Mouse (Mus musculus) forebrain, embryonic 10.5 days (tissue): ENCODE measurements around the gene Clec11a. TPM values are rescaled to one million over a fixed set of nuclear protein-coding genes. Genes with fewer than 3 reads are reported as not detected.

ENCODE experiments used
- DNase-seq: peaks from one replicate; pipeline ENCODE4 v3.0.0-alpha.2; 2017; ENCODE audit warnings: low spot score; ENCODE audit errors: extremely low spot score
- H3K27ac ChIP-seq: fragments of 300-500 bp; sonication (generic); 2 replicates; pipeline ENCODE4 v1.5.1; 2016; ENCODE audit warnings: mild to moderate bottlenecking
- H3K27me3 ChIP-seq: fragments of 300-500 bp; sonication (generic); 2 replicates; pipeline ENCODE4 v1.6.1; 2016; ENCODE audit warnings: mild to moderate bottlenecking; ENCODE audit not compliant: poor library complexity, severe bottlenecking
- H3K36me3 ChIP-seq: fragments of 300-500 bp; sonication (generic); replicated peaks from 2 replicates; pipeline ENCODE4 v1.6.1; 2016; ENCODE audit warnings: mild to moderate bottlenecking, moderate library complexity
- H3K4me1 ChIP-seq: fragments of 300-500 bp; sonication (generic); 2 replicates; pipeline ENCODE4 v1.6.1; 2016
- H3K4me3 ChIP-seq: fragments of 300-500 bp; sonication (generic); 2 replicates; pipeline ENCODE4 v1.5.1; 2016; ENCODE audit warnings: mild to moderate bottlenecking, moderate library complexity
- H3K9me3 ChIP-seq: fragments of 300-500 bp; sonication (generic); 2 replicates; pipeline ENCODE4 v1.6.1; 2016; ENCODE audit warnings: mild to moderate bottlenecking, moderate library complexity
- WGBS: fragments of 180-500 bp; shearing (Covaris S2); methylation state at CpG from one replicate; pipeline ENCODE4 v1.1.7; 2016; 5-methylcytosine and 5-hydroxymethylcytosine counted together
- polyA plus RNA-seq: library from polyadenylated mRNA; unstranded; fragments of >200 nt; fragmentation: Nextera tagmentation; extraction: Ambion mirVana; gene quantifications from 2 replicates; pipeline ENCODE4 v1.2.1, GENCODE M21; 2016

Clec11a gene
- polyA plus RNA-seq, 1 experiment from 2014 or later: 2.5 TPM

GRCm38 (mm10) chr7:44287760-44288159, 18.9 kb downstream of the Clec11a start:
- no peak overlapping the region for H3K4me3 ChIP-seq
- H3K9me3 ChIP-seq: 0 out of 2 replicates have a peak, but pooled peaks cover 4% of the 10 kb centered on the region
- no peaks in the 10 kb centered on the region for H3K4me1 ChIP-seq
- no peaks in the 10 kb centered on the region for H3K36me3 ChIP-seq
- DNase-seq: no peak
- no peak overlapping the region for H3K27ac ChIP-seq
- H3K27me3 ChIP-seq: no peaks in the 10 kb centered on the region
- WGBS: 72% methylated on average over 7 of the region's 7 CpGs

GRCm38 (mm10) chr7:44281586-44281985, 25.1 kb downstream of the Clec11a start:
- Histone ChIP-seq H3K27ac (no peak overlapping the region), H3K27me3 (no peaks in the 10 kb centered on the region), H3K9me3 (no peaks in the 10 kb centered on the region), H3K36me3 (no peaks in the 10 kb centered on the region), H3K4me3 (no peak overlapping the region), H3K4me1 (no peaks in the 10 kb centered on the region)
- WGBS: 83% methylated on average over 7 of the region's 7 CpGs
- no peak for DNase-seq

GRCm38 (mm10) chr7:44280959-44281358, 25.7 kb downstream of the Clec11a start:
- H3K36me3 ChIP-seq: no peaks in the 10 kb centered on the region
- 75% methylated on average over 1 of the region's 1 CpGs for WGBS
- DNase-seq: no peak

GRCm38 (mm10) chr7:44277250-44277622, 29.5 kb downstream of the Clec11a start:
- H3K4me3 ChIP-seq: no peak overlapping the region
- H3K27me3 ChIP-seq: peaks cover 27% of the 10 kb centered on the region
- no peaks in the 10 kb centered on the region; the same call in 1 of the 2 replicates for H3K9me3 ChIP-seq
- 46% methylated on average over 2 of the region's 2 CpGs for WGBS
- DNase-seq: no peak
- no peaks in the 10 kb centered on the region for H3K36me3 ChIP-seq
- no peak overlapping the region for H3K27ac ChIP-seq
- H3K4me1 ChIP-seq: peaks cover 7% of the 10 kb centered on the region

More at GRCm38 (mm10) chr7:44280959-44281358, 25.7 kb downstream of the Clec11a start:
- Histone ChIP-seq H3K27me3 (no peaks in the 10 kb centered on the region), H3K4me3 (no peak overlapping the region), H3K27ac (no peak overlapping the region), H3K4me1 (no peaks in the 10 kb centered on the region), H3K9me3 (no peaks in the 10 kb centered on the region; the same call in 1 of the 2 replicates)

GRCm38 (mm10) chr7:44276461-44277249, 30.0 kb downstream of the Clec11a start:
- DNase-seq: no peak
- whole genome bisulfite sequencing: 75% methylated on average over 10 of the region's 10 CpGs
- H3K4me1 ChIP-seq: peaks cover 7% of the 10 kb centered on the region
- no peaks in the 10 kb centered on the region; the same call in 1 of the 2 replicates for H3K9me3 ChIP-seq
- no peaks in the 10 kb centered on the region for H3K36me3 ChIP-seq
- H3K27me3 ChIP-seq: peaks cover 27% of the 10 kb centered on the region
- H3K4me3 ChIP-seq: no peak overlapping the region
- H3K27ac ChIP-seq: no peak overlapping the region

- 71% methylated on average over 3 of the region's 3 CpGs for WGBS
- H3K36me3 ChIP-seq: no peaks in the 10 kb centered on the region
- H3K27ac ChIP-seq: no peak overlapping the region
- peaks cover 27% of the 10 kb centered on the region for H3K27me3 ChIP-seq
- no peaks in the 10 kb centered on the region; the same call in 1 of the 2 replicates for H3K9me3 ChIP-seq
- DNase-seq: no peak
- H3K4me1 ChIP-seq: peaks cover 7% of the 10 kb centered on the region
- no peak overlapping the region for H3K4me3 ChIP-seq
Measured at GRCm38 (mm10) chr7:44275546-44275945, 31.2 kb downstream of the Clec11a start.

GRCm38 (mm10) chr7:44274096-44274495, 32.6 kb downstream of the Clec11a start:
- Histone ChIP-seq H3K27ac (no peak overlapping the region), H3K4me1 (peaks cover 7% of the 10 kb centered on the region), H3K27me3 (peaks cover 27% of the 10 kb centered on the region), H3K9me3 (no peaks in the 10 kb centered on the region; the same call in 1 of the 2 replicates), H3K36me3 (no peaks in the 10 kb centered on the region), H3K4me3 (no peak overlapping the region)
- no peak for DNase-seq
- WGBS: 46% methylated on average over 11 of the region's 11 CpGs

- DNase-seq: no peak
- H3K36me3 ChIP-seq: no peaks in the 10 kb centered on the region
- H3K27me3 ChIP-seq: peaks cover 27% of the 10 kb centered on the region
- H3K4me1 ChIP-seq: peaks cover 7% of the 10 kb centered on the region
- H3K4me3 ChIP-seq: no peak overlapping the region
- H3K27ac ChIP-seq: no peak overlapping the region
- H3K9me3 ChIP-seq: no peaks in the 10 kb centered on the region; the same call in 1 of the 2 replicates
- WGBS: 72% methylated on average over 7 of the region's 7 CpGs
Measured at GRCm38 (mm10) chr7:44273446-44273845, 33.3 kb downstream of the Clec11a start.

- Histone ChIP-seq H3K9me3 (no peaks in the 10 kb centered on the region; the same call in 1 of the 2 replicates), H3K36me3 (no peaks in the 10 kb centered on the region), H3K27ac (no peak overlapping the region), H3K4me1 (peaks cover 7% of the 10 kb centered on the region), H3K27me3 (peaks cover 29% of the 10 kb centered on the region), H3K4me3 (no peak overlapping the region)
- WGBS: 80% methylated on average over 7 of the region's 7 CpGs
- DNase-seq: no peak
Measured at GRCm38 (mm10) chr7:44272546-44272945, 34.2 kb downstream of the Clec11a start.

- WGBS: 77% methylated on average over 2 of the region's 2 CpGs
- Histone ChIP-seq H3K36me3 (no peaks in the 10 kb centered on the region), H3K4me1 (peaks cover 7% of the 10 kb centered on the region), H3K4me3 (no peak overlapping the region), H3K27me3 (peaks cover 38% of the 10 kb centered on the region), H3K27ac (no peak overlapping the region), H3K9me3 (no peaks in the 10 kb centered on the region; the same call in 1 of the 2 replicates)
- no peak for DNase-seq
Measured at GRCm38 (mm10) chr7:44271309-44271708, 35.4 kb downstream of the Clec11a start.

GRCm38 (mm10) chr7:44269397-44269796, 37.3 kb downstream of the Clec11a start:
- no peak for DNase-seq
- H3K4me3 ChIP-seq: no peak overlapping the region
- peaks cover 7% of the 10 kb centered on the region for H3K4me1 ChIP-seq
- H3K27me3 ChIP-seq: peaks cover 35% of the 10 kb centered on the region
- WGBS: 92% methylated on average over 2 of the region's 2 CpGs
- H3K9me3 ChIP-seq: no peaks in the 10 kb centered on the region
- H3K27ac ChIP-seq: no peak overlapping the region
- H3K36me3 ChIP-seq: no peaks in the 10 kb centered on the region

GRCm38 (mm10) chr7:44268117-44268516, 38.6 kb downstream of the Clec11a start:
- no peak overlapping the region for H3K4me3 ChIP-seq
- H3K27ac ChIP-seq: no peak overlapping the region
- WGBS: 87% methylated on average over 11 of the region's 11 CpGs
- peaks cover 36% of the 10 kb centered on the region for H3K27me3 ChIP-seq
- H3K36me3 ChIP-seq: no peaks in the 10 kb centered on the region
- H3K4me1 ChIP-seq: peaks cover 4% of the 10 kb centered on the region
- no peak for DNase-seq
- no peaks in the 10 kb centered on the region for H3K9me3 ChIP-seq
